Comparison of ENCODE assay signal across 16 mouse cellular contexts in the genomic region with DNA sequence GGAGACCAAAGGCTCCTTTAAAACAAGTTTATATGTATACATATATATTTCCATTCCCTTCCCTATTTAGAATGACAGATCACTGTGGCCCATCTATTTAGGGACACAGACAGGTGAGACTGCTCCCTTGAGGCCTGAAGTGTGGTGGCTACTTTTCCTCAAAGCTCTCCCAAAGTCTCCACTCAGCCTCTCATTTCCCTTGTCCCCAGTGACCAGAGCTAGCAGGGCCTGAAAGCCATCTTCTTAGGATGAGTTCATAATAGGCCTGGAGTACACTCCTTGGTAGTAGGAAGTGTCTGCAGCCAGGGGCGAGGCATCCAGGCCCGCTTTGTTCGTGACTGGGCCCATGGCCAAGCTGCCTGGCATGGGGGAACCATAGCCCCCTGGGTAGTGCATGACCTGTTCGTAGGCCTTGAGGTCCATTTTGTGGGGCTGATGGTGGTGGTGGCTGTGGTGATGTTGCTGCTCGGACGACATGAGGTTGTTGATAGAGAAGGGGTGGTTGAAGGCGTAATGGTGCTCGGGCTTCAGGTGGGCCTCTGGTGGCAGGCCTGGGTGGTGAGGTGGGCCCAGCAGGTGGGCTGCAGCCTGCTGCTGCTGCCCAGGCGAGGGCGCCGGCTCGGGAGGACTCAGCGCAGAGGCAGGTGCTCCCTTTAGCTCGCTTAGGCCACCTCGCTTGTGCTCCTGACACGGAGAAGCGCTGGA. TPM values are rescaled to one million over a fixed set of nuclear protein-coding genes. Genes with fewer than 3 reads are reported as not detected.
DNase-seq lines count a peak whose midpoint lies in the region; ATAC-seq and TF ChIP-seq lines count a peak whose summit lies in the region.
"Had no signal": no experiment of that assay in that cellular context is flagged by ENCODE, and none has a peak within 500 bp of the region (broad histone marks: within the 10 kb centered on the region; RNA-seq: fewer than 3 reads in every experiment).

No protein-coding gene starts in this region.

- 14% methylated on average over 17 of the region's 17 CpGs for WGBS in heart, embryonic 13.5 days
- WGBS in intestine, embryonic 16.5 days, result 27% methylated on average over 17 of the region's 17 CpGs
- WGBS in midbrain, embryonic 14.5 days, result 3% methylated on average over 17 of the region's 17 CpGs

- no peaks in the 10 kb centered on the region for H3K9me3 ChIP-seq in heart, embryonic 13.5 days
- 0 out of 2 replicates have a peak, but pooled peaks cover 4% of the 10 kb centered on the region for H3K9me3 ChIP-seq in intestine, embryonic 16.5 days (ENCODE audit: control insufficient read depth, low read length)
- no peaks in the 10 kb centered on the region for H3K9me3 ChIP-seq in midbrain, embryonic 14.5 days (ENCODE audit: control insufficient read depth, low read length)
- H3K9me3 ChIP-seq: embryonic facial prominence, embryonic 15.5 days; limb, embryonic 13.5 days had no signal

- H3K27ac ChIP-seq in heart, embryonic 13.5 days (replicated peaks), result no peak overlapping the region
- H3K27ac ChIP-seq in intestine, embryonic 16.5 days (ENCODE audit: low read length), result no peak overlapping the region
- H3K27ac ChIP-seq in midbrain, embryonic 14.5 days (replicated peaks; ENCODE audit: low read depth, low read length), result peak overlapping the region; percentile 68
- no peak overlapping the region for H3K27ac ChIP-seq in layer of hippocampus, adult 2 months
- H3K27ac ChIP-seq: embryonic facial prominence, embryonic 15.5 days; limb, embryonic 13.5 days had no signal

- no peaks in the 10 kb centered on the region for H3K36me3 ChIP-seq in heart, embryonic 13.5 days
- H3K36me3 ChIP-seq in intestine, embryonic 16.5 days (ENCODE audit: control insufficient read depth, insufficient read depth, low read length), result no peaks in the 10 kb centered on the region
- no peaks in the 10 kb centered on the region for H3K36me3 ChIP-seq in midbrain, embryonic 14.5 days (ENCODE audit: control insufficient read depth, insufficient read depth, low read length)
- H3K36me3 ChIP-seq: embryonic facial prominence, embryonic 15.5 days; limb, embryonic 13.5 days had no signal

- H3K27me3 ChIP-seq in heart, embryonic 13.5 days (replicated peaks), result peaks cover 100% of the 10 kb centered on the region
- peaks cover 88% of the 10 kb centered on the region for H3K27me3 ChIP-seq in intestine, embryonic 16.5 days (replicated peaks; ENCODE audit: control insufficient read depth, insufficient read depth, low read length)
- peaks cover 100% of the 10 kb centered on the region for H3K27me3 ChIP-seq in midbrain, embryonic 14.5 days (ENCODE audit: control insufficient read depth, insufficient read depth, low read length)

- H3K4me1 ChIP-seq in heart, embryonic 13.5 days, result peaks cover 52% of the 10 kb centered on the region
- peaks cover 17% of the 10 kb centered on the region for H3K4me1 ChIP-seq in intestine, embryonic 16.5 days (ENCODE audit: control insufficient read depth, insufficient read depth, low read length)
- no peaks in the 10 kb centered on the region for H3K4me1 ChIP-seq in midbrain, embryonic 14.5 days (ENCODE audit: control insufficient read depth, insufficient read depth, low read length)

- H3K9ac ChIP-seq in heart, embryonic 13.5 days, result peak overlapping the region; percentile 52; the same call in 1 of the 2 replicates
- H3K9ac ChIP-seq in intestine, embryonic 16.5 days (ENCODE audit: low read depth, low read length), result peak overlapping the region; percentile 51; the same call in 1 of the 2 replicates
- peak overlapping the region; percentile 48; the same call in 1 of the 2 replicates for H3K9ac ChIP-seq in midbrain, embryonic 14.5 days (replicated peaks; ENCODE audit: low read length)
- H3K9ac ChIP-seq: embryonic facial prominence, embryonic 15.5 days; limb, embryonic 13.5 days had no signal

- DNase-seq in heart, postnatal 14 days, result no peak
- peak; percentile 17 for DNase-seq in ZHBTc4 (ENCODE audit: low read depth, low spot score)
- DNase-seq in midbrain, embryonic 14.5 days, result no peak
- DNase-seq in left cerebral cortex, adult 18-20 months (ENCODE audit: low spot score in 2 of 2), result no peak
- DNase-seq in layer of hippocampus, adult 2 months (ENCODE audit: low spot score in 2 of 2), result no peak
- DNase-seq in frontal cortex, postnatal 14 days (ENCODE audit: low spot score in 2 of 2), result no peak
- DNase-seq: cerebellum, adult 11 months; gastrocnemius, postnatal 10 days; kidney, postnatal 36 days; spleen, adult 18-20 months had no signal

- peak overlapping the region; percentile 56 for H3K4me3 ChIP-seq in heart, embryonic 13.5 days
- H3K4me3 ChIP-seq in intestine, embryonic 16.5 days (ENCODE audit: low read length), result peak overlapping the region; percentile 54
- H3K4me3 ChIP-seq in midbrain, embryonic 14.5 days (replicated peaks; ENCODE audit: low read depth, low read length), result peak overlapping the region; percentile 24
- H3K4me3 ChIP-seq in layer of hippocampus, adult 2 months, result no peak overlapping the region

- no peak for TF ChIP-seq CTCF in layer of hippocampus, adult 2 months (conservative IDR thresholded peaks at IDR 0.05)

- H3K4me2 ChIP-seq in heart, embryonic 13.5 days, result peak overlapping the region; percentile 78
- H3K4me2 ChIP-seq in intestine, embryonic 16.5 days (ENCODE audit: low read depth, low read length), result peak overlapping the region; percentile 76
- peak overlapping the region; percentile 4 for H3K4me2 ChIP-seq in midbrain, embryonic 14.5 days (ENCODE audit: low read length)

- ATAC-seq in heart, embryonic 13.5 days (ENCODE audit: extremely low read depth, insufficient number of reproducible peaks, low FRiP score, low TSS enrichment), result no peak
- no peak for ATAC-seq in intestine, embryonic 16.5 days
- no peak for ATAC-seq in midbrain, embryonic 14.5 days (ENCODE audit: low FRiP score, low TSS enrichment)

- intact Hi-C loops in heart, postnatal 14 days (cut with DNase I), result loop anchor here (10.0 kb wide), 1 partner anchor 679 kb away; a partner anchor contains a TSS

RNA-seq across cellular contexts. Expression of a gene that starts 3.3 kb away (rescaled TPM):
- polyA plus RNA-seq in heart, embryonic 13.5 days (2015; fragmentation: Nextera tagmentation; extraction: Ambion mirVana), result 1.2 and 1.8 TPM in 2 replicates
- total RNA-seq in heart, postnatal 14 days (2021), result not detected
- polyA plus RNA-seq in intestine, embryonic 16.5 days (2015; fragmentation: Nextera tagmentation; extraction: Ambion mirVana), result 3.4 and 4.1 TPM in 2 replicates
- polyA plus RNA-seq in midbrain, embryonic 14.5 days (2014; fragmentation: Nextera tagmentation; extraction: Ambion mirVana), result 5.1 and 8.1 TPM in 2 replicates
- not detected for total RNA-seq in left cerebral cortex, adult 18-20 months (2021)
- total RNA-seq in layer of hippocampus, adult 2 months (2021), result not detected
- total RNA-seq: adrenal gland, adult 18-20 months; CH12.LX; gastrocnemius, postnatal 10 days had no signal

Comparison
In these comparisons a context has a peak if more than half of its experiments do, and no peak if none do; other contexts are left out.
1. H3K4me2 ChIP-seq: peak in every context shown above with its lines; median percentile 78 in heart, embryonic 13.5 days; 76 in intestine, embryonic 16.5 days; 4 in midbrain, embryonic 14.5 days.